Mouse (Mus musculus) stomach, postnatal 0 days (tissue): Measurements from ENCODE around the gene Cdk12. TPM values are rescaled to one million over a fixed set of nuclear protein-coding genes. Genes with fewer than 3 reads are reported as not detected.
"Not testable (repeated sequence)": the region's sequence is repeated elsewhere in the genome, so short reads cannot be mapped to it uniquely, and the experiment has no call there.

ENCODE experiments used
- ATAC-seq: fragments of 200-750 bp; cut with Nextera tagmentation; 2 replicates; pipeline ENCODE4 v1.8.0; 2017; ENCODE audit not compliant: low FRiP score, low TSS enrichment
- DNase-seq: peaks from one replicate; pipeline ENCODE4 v3.0.0-alpha.2; 2016; ENCODE audit warnings: low spot score
- H3K27ac ChIP-seq: fragments of 300-500 bp; sonication (generic); replicated peaks from 2 replicates; pipeline ENCODE4 v1.5.1; 2014; ENCODE audit warnings: mild to moderate bottlenecking, control low read depth
- H3K27me3 ChIP-seq: fragments of 300-500 bp; sonication (generic); 2 replicates; pipeline ENCODE4 v1.6.1; 2014; ENCODE audit warnings: low read length; ENCODE audit not compliant: control insufficient read depth, insufficient read depth
- H3K36me3 ChIP-seq: fragments of 300-500 bp; sonication (generic); 2 replicates; pipeline ENCODE4 v1.6.1; 2014; ENCODE audit warnings: low read length, mixed read lengths; ENCODE audit not compliant: control insufficient read depth, insufficient read depth
- H3K4me1 ChIP-seq: fragments of 300-500 bp; sonication (generic); replicated peaks from 2 replicates; pipeline ENCODE4 v1.6.1; 2014; ENCODE audit warnings: antibody characterized with exemption; ENCODE audit not compliant: control insufficient read depth, insufficient read depth
- H3K4me2 ChIP-seq: fragments of 300-500 bp; sonication (generic); replicated peaks from 2 replicates; pipeline ENCODE4 v1.6.1; 2014; ENCODE audit warnings: low read depth, mild to moderate bottlenecking, control low read depth, moderate library complexity
- H3K4me3 ChIP-seq: fragments of 300-500 bp; sonication (generic); 2 replicates; pipeline ENCODE4 v1.5.1; 2014; ENCODE audit warnings: low read depth, low read length, control low read depth
- H3K9ac ChIP-seq: fragments of 300-500 bp; sonication (generic); 2 replicates; pipeline ENCODE4 v1.6.1; 2014; ENCODE audit warnings: mild to moderate bottlenecking, low read length, control low read depth, mixed read lengths
- H3K9me3 ChIP-seq: fragments of 300-500 bp; sonication (generic); 2 replicates; pipeline ENCODE4 v1.6.1; 2016; ENCODE audit warnings: low read length; ENCODE audit not compliant: control insufficient read depth
- CTCF ChIP-seq: IDR thresholded peaks from 2 replicates; pipeline ENCODE4 v1.5.1; 2016; ENCODE audit warnings: antibody characterized with exemption, low read depth, mild to moderate bottlenecking, moderate library complexity
- EP300 ChIP-seq: optimal IDR thresholded peaks from 2 replicates; pipeline ENCODE3; 2016; ENCODE audit warnings: antibody characterized with exemption
- WGBS: fragments of 180-500 bp; shearing (Covaris S2); extraction: QIAGEN DNeasy Blood & Tissue Kit; methylation state at CpG from one replicate; pipeline ENCODE4 v1.1.7; 2014; 5-methylcytosine and 5-hydroxymethylcytosine counted together
- polyA plus RNA-seq: library from polyadenylated mRNA; unstranded; fragments of >200 nt; fragmentation: Nextera tagmentation; extraction: Ambion mirVana; gene quantifications from 2 replicates; pipeline ENCODE4 v1.2.1, GENCODE M21; 2015

Cdk12 gene
- polyA plus RNA-seq, 1 experiment from 2014 or later = 3.8 TPM

DNA sequence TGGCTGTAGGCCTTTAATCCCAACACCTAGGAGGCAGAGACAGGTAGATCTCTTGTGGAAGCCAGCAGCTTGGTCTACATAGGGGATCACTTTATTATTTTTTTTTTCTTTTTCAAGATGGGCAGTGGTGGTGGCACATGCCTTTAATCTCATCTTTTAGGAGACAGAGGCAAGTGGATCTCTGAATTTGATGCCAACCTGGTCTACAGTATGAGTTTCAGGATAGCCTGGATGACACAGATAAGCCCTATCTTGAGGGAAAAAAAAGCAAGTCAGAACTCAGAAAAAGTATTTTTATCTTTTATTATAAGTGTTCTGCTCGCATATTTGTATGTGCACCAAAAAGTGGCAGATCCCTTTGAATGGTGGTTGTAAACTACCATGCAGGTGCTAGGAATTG, 10.5 kb downstream of the Cdk12 start:
- Histone ChIP-seq H3K36me3 (peaks cover 10% of the 10 kb centered on the region), H3K27ac (no peak overlapping the region), H3K4me3 (no peak overlapping the region), H3K9me3 (no peaks in the 10 kb centered on the region), H3K4me1 (no peaks in the 10 kb centered on the region), H3K9ac (no peak overlapping the region), H3K4me2 (no peak overlapping the region), H3K27me3 (no peaks in the 10 kb centered on the region)
- TF ChIP-seq CTCF (no peak), EP300 (no peak)
- WGBS = 83% methylated on average over 1 of the region's 1 CpGs
- DNase-seq (no peak), ATAC-seq (no peak)

DNA sequence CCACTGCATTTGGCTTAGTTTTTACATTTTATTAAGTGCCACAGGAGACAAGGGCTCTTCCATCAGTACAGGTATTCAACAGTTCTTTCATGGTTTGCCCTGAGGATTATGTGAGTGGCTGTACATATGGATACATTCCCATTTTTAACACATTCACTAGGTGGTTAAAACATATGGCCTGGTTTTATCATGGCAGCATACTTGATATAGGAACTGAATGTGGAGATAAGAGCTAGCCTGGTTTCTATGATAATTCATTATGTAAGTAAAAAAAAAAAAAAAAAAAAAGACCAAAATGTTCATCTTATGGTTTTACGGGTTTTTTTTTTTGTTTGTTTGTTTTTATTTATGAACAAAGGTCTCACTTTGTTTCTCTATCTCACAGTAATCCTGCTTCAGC, 23.5 kb downstream of the Cdk12 start:
- Histone ChIP-seq H3K36me3 (peaks cover 13% of the 10 kb centered on the region; the same call in 1 of the 2 replicates), H3K27ac (no peak overlapping the region), H3K27me3 (no peaks in the 10 kb centered on the region), H3K9ac (no peak overlapping the region), H3K4me1 (no peaks in the 10 kb centered on the region), H3K4me2 (no peak overlapping the region), H3K4me3 (no peak overlapping the region), H3K9me3 (no peaks in the 10 kb centered on the region)
- DNase-seq = no peak
- WGBS = 81% methylated on average over 1 of the region's 1 CpGs
- no peak for TF ChIP-seq CTCF
- TF ChIP-seq EP300 = no peak
- ATAC-seq = no peak

DNA sequence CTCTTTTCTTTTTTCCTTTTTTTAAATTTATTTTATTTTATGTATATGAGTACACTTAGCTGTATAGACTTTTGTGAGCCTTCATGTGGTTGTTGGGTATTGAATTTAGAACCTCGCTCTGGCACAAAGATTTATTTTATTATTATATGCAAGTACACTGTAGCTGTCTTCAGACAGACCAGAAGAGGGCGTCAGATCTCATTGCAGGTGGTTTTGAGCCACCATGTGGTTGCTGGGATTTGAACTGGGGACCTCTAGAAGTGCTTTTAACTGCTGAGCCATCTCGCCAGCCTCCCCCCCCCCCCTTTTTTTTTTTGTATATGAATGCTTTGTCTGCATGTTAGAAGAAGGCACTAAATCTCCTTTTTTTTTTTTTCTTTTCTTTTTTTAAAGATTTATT, 35.6 kb downstream of the Cdk12 start:
- Histone ChIP-seq H3K27ac (no peak overlapping the region), H3K27me3 (no peaks in the 10 kb centered on the region), H3K9ac (no peak overlapping the region), H3K4me3 (no peak overlapping the region), H3K36me3 (peaks cover 18% of the 10 kb centered on the region), H3K9me3 (no peaks in the 10 kb centered on the region), H3K4me1 (no peaks in the 10 kb centered on the region), H3K4me2 (no peak overlapping the region)
- TF ChIP-seq EP300 = no peak
- TF ChIP-seq CTCF = 0 out of 2 replicates have a peak, but pooled peaks have one; percentile 6
- WGBS = 71% methylated on average over 3 of the region's 3 CpGs
- DNase-seq (no peak), ATAC-seq (no peak)

DNA sequence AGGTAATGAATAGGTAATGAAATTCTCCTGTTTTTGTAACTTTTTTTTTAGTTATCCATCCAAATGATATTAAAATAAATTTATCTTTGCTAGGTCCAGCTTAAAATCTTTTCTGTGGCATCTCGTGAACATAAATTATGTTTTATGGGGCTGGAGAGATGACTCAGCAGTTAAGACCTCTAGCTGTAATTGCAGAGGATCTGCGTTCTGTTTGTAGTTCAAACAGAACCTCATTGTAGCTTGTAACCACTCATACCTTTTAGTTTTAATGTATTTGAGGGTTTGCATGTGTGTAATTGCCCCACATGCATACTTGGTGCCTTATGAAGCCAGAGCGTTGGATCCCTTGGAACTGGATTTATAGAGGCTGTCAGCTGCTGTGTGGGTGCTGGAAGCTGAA, 36.1 kb downstream of the Cdk12 start:
- H3K27me3 ChIP-seq = no peaks in the 10 kb centered on the region
- 68% methylated on average over 3 of the region's 3 CpGs for WGBS
- no peaks in the 10 kb centered on the region for H3K9me3 ChIP-seq
- peaks cover 18% of the 10 kb centered on the region for H3K36me3 ChIP-seq
- H3K4me1 ChIP-seq = no peaks in the 10 kb centered on the region
- no peak for DNase-seq
- ATAC-seq = no peak
- TF ChIP-seq CTCF (no peak), EP300 (no peak)
- no peak overlapping the region for H3K27ac ChIP-seq
- no peak overlapping the region for H3K9ac ChIP-seq
- H3K4me3 ChIP-seq = no peak overlapping the region
- no peak overlapping the region for H3K4me2 ChIP-seq

DNA sequence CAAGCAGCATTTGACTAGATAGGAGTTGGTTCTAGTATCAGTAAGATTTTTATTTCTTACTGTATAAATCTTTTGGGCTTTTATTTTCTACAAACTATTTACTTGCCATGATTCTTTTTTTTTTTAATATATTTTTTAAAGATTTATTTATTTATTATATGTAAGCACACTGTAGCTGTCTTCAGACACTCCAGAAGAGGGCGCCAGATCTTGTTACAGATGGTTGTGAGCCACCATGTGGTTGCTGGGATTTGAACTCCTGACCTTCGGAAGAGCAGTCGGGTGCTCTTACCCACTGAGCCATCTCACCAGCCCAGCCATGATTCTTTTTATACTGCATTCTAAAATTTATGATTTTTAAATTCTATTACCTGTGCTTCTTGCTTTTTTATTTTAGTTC, 40.1 kb downstream of the Cdk12 start:
- 76% methylated on average over 3 of the region's 3 CpGs for WGBS

DNA sequence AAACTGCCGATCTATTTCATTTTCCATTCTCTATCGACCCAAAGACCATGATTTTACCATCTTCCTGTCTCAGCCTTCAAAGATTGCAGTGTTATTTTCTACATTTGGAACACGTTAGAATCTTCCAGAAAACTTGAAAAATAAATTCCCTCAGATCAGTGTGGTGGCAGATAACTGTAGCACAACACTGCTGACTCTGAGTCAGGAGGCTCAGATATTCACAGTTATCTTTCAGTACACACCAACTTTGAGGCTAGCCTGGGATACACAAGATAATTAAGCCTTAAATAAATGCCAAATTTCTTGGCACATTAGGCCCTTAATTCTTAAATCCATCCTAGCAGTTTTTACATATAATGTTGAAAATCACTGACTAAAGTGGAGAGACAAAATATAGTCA, 41.6 kb downstream of the Cdk12 start:
- no peak overlapping the region for H3K27ac ChIP-seq
- DNase-seq (no peak), ATAC-seq (no peak)
- no peak overlapping the region for H3K9ac ChIP-seq
- no peak overlapping the region for H3K4me3 ChIP-seq
- no peaks in the 10 kb centered on the region for H3K9me3 ChIP-seq
- WGBS = 94% methylated on average over 3 of the region's 3 CpGs
- no peak overlapping the region for H3K4me2 ChIP-seq
- TF ChIP-seq CTCF = no peak
- no peak for TF ChIP-seq EP300
- peaks cover 19% of the 10 kb centered on the region for H3K36me3 ChIP-seq
- H3K4me1 ChIP-seq = no peaks in the 10 kb centered on the region
- no peaks in the 10 kb centered on the region for H3K27me3 ChIP-seq

More for the DNA sequence above, 40.1 kb downstream of the Cdk12 start:
- not testable (repeated sequence) for H3K9me3 ChIP-seq, DNase-seq, H3K9ac ChIP-seq, H3K27me3 ChIP-seq, ATAC-seq, H3K4me3 ChIP-seq, H3K4me1 ChIP-seq, H3K27ac ChIP-seq, H3K4me2 ChIP-seq
- 0 out of 2 replicates have a peak, but pooled peaks have one; percentile 6 for TF ChIP-seq CTCF
- peaks cover 19% of the 10 kb centered on the region for H3K36me3 ChIP-seq
